Comparison of ENCODE assay signal across 8 mouse cellular contexts in the genomic region with DNA sequence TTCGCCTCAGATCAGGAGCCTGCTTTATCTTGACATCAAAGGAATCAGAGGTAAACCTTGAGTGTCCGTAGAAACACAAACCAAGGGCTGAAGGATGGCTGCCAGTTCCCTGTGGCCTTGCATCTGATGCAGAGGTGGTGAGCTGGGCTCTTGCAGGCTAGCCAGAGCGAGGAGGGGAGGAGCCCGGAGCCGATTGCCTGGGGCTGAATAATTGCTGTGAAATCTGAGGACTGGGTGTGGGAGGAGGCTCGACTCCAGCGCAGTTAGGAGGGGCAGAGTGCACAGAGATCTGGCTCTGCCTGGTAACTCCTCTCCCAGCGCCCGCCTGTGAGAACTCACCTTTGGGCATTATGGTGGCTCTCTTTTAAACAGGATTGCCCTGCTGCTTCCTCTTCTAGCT. TPM values are rescaled to one million over a fixed set of nuclear protein-coding genes. Genes with fewer than 3 reads are reported as not detected.
DNase-seq lines count a peak whose midpoint lies in the region; ATAC-seq lines count a peak whose summit lies in the region.

No protein-coding gene starts in this region.

- H3K9me3 ChIP-seq in embryonic facial prominence, embryonic 15.5 days (replicated peaks), result no peaks in the 10 kb centered on the region
- no peaks in the 10 kb centered on the region for H3K9me3 ChIP-seq in hindbrain, embryonic 16.5 days (ENCODE audit: control insufficient read depth, low read length)
- H3K9me3 ChIP-seq in liver, embryonic 15.5 days (replicated peaks), result no peaks in the 10 kb centered on the region
- no peaks in the 10 kb centered on the region for H3K9me3 ChIP-seq in stomach, embryonic 15.5 days

- H3K4me3 ChIP-seq in embryonic facial prominence, embryonic 15.5 days (replicated peaks), result no peak overlapping the region
- no peak overlapping the region for H3K4me3 ChIP-seq in hindbrain, embryonic 16.5 days (ENCODE audit: low read length)
- H3K4me3 ChIP-seq in liver, embryonic 15.5 days (replicated peaks), result no peak overlapping the region
- no peak overlapping the region for H3K4me3 ChIP-seq in stomach, embryonic 15.5 days (replicated peaks)

- DNase-seq in kidney, adult 11 months, result peak; percentile 33
- no peak for DNase-seq in kidney, adult 8-10 months
- no peak for DNase-seq in layer of hippocampus, adult 18-20 months (ENCODE audit: low spot score in 2 of 2)
- DNase-seq in cerebellum, adult 18-20 months, result no peak

- ATAC-seq in embryonic facial prominence, embryonic 15.5 days (ENCODE audit: insufficient number of reproducible peaks, low FRiP score, low TSS enrichment, low read depth), result peak; percentile 55
- ATAC-seq in hindbrain, embryonic 16.5 days, result 0 out of 2 replicates have a peak, but pooled peaks have one; percentile 21
- peak; percentile 40; the same call in 1 of the 2 replicates for ATAC-seq in liver, embryonic 15.5 days (ENCODE audit: insufficient read depth)
- peak; percentile 63 for ATAC-seq in stomach, embryonic 15.5 days (ENCODE audit: insufficient read depth, low FRiP score, low read depth)

- H3K27me3 ChIP-seq in embryonic facial prominence, embryonic 15.5 days, result no peaks in the 10 kb centered on the region
- H3K27me3 ChIP-seq in hindbrain, embryonic 16.5 days (replicated peaks; ENCODE audit: control insufficient read depth, insufficient read depth, low read length), result no peaks in the 10 kb centered on the region
- no peaks in the 10 kb centered on the region for H3K27me3 ChIP-seq in liver, embryonic 15.5 days
- no peaks in the 10 kb centered on the region for H3K27me3 ChIP-seq in stomach, embryonic 15.5 days (replicated peaks)

- H3K4me1 ChIP-seq in embryonic facial prominence, embryonic 15.5 days, result peaks cover 96% of the 10 kb centered on the region
- H3K4me1 ChIP-seq in hindbrain, embryonic 16.5 days (ENCODE audit: control insufficient read depth, insufficient read depth, low read depth, low read length), result peaks cover 14% of the 10 kb centered on the region
- H3K4me1 ChIP-seq in liver, embryonic 15.5 days (replicated peaks), result peaks cover 24% of the 10 kb centered on the region
- peaks cover 80% of the 10 kb centered on the region for H3K4me1 ChIP-seq in stomach, embryonic 15.5 days

- H3K27ac ChIP-seq in embryonic facial prominence, embryonic 15.5 days (replicated peaks), result peak overlapping the region; percentile 91
- no peak overlapping the region for H3K27ac ChIP-seq in hindbrain, embryonic 16.5 days (ENCODE audit: low read depth, low read length)
- no peak overlapping the region for H3K27ac ChIP-seq in liver, embryonic 15.5 days (replicated peaks)
- peak overlapping the region; percentile 94; the same call in 1 of the 2 replicates for H3K27ac ChIP-seq in stomach, embryonic 15.5 days

- H3K36me3 ChIP-seq in embryonic facial prominence, embryonic 15.5 days, result peaks cover 51% of the 10 kb centered on the region
- no peaks in the 10 kb centered on the region for H3K36me3 ChIP-seq in hindbrain, embryonic 16.5 days (ENCODE audit: control insufficient read depth, insufficient read depth, low read length)
- H3K36me3 ChIP-seq in liver, embryonic 15.5 days (replicated peaks), result peaks cover 32% of the 10 kb centered on the region; the same call in 1 of the 2 replicates
- peaks cover 13% of the 10 kb centered on the region for H3K36me3 ChIP-seq in stomach, embryonic 15.5 days

- 12% methylated on average over 9 of the region's 9 CpGs for WGBS in embryonic facial prominence, embryonic 15.5 days
- WGBS in hindbrain, embryonic 16.5 days, result 12% methylated on average over 9 of the region's 9 CpGs
- WGBS in liver, embryonic 15.5 days (ENCODE audit: insufficient replicate concordance), result 49% methylated on average over 9 of the region's 9 CpGs
- WGBS in stomach, embryonic 15.5 days, result 17% methylated on average over 9 of the region's 9 CpGs

- peak overlapping the region; percentile 22 for H3K4me2 ChIP-seq in embryonic facial prominence, embryonic 15.5 days (replicated peaks)
- H3K4me2 ChIP-seq in hindbrain, embryonic 16.5 days (ENCODE audit: low read length), result 0 out of 2 replicates have a peak overlapping the region, but pooled peaks have one; percentile 13
- H3K4me2 ChIP-seq in liver, embryonic 15.5 days, result no peak overlapping the region
- no peak overlapping the region for H3K4me2 ChIP-seq in stomach, embryonic 15.5 days

- H3K9ac ChIP-seq in embryonic facial prominence, embryonic 15.5 days, result no peak overlapping the region
- peak overlapping the region; percentile 29; the same call in 1 of the 2 replicates for H3K9ac ChIP-seq in hindbrain, embryonic 16.5 days (ENCODE audit: low read depth, low read length)
- no peak overlapping the region for H3K9ac ChIP-seq in liver, embryonic 15.5 days
- no peak overlapping the region for H3K9ac ChIP-seq in stomach, embryonic 15.5 days

RNA-seq across cellular contexts. Expression of a gene that starts 15.6 kb away (rescaled TPM):
- 1,678 and 1,714 TPM in 2 replicates for polyA plus RNA-seq in embryonic facial prominence, embryonic 15.5 days (2015; fragmentation: Nextera tagmentation; extraction: Ambion mirVana)
- polyA plus RNA-seq in hindbrain, embryonic 16.5 days (2015; fragmentation: Nextera tagmentation; extraction: Ambion mirVana), result 153 and 199 TPM in 2 replicates
- 143 and 178 TPM in 2 replicates for polyA plus RNA-seq in liver, embryonic 15.5 days (2015; fragmentation: Nextera tagmentation; extraction: Ambion mirVana)
- 866 and 946 TPM in 2 replicates for polyA plus RNA-seq in stomach, embryonic 15.5 days (2015; fragmentation: Nextera tagmentation; extraction: Ambion mirVana)
- total RNA-seq in layer of hippocampus, adult 18-20 months (2021), result 1 to 10 TPM; 8.7 to 9.2 TPM

Comparison
In these comparisons a context has a peak if more than half of its experiments do, and no peak if none do; other contexts are left out.
1. H3K27ac ChIP-seq: peak in embryonic facial prominence, embryonic 15.5 days (single experiment) and stomach, embryonic 15.5 days (single experiment); none in hindbrain, embryonic 16.5 days (single experiment) and liver, embryonic 15.5 days (single experiment).
2. H3K4me2 ChIP-seq: peak in embryonic facial prominence, embryonic 15.5 days (single experiment) and hindbrain, embryonic 16.5 days (single experiment); none in liver, embryonic 15.5 days (single experiment) and stomach, embryonic 15.5 days (single experiment).
3. Peak in every context shown above with its lines, with median percentiles within 50 percentile points of each other: ATAC-seq.